Mouse (Mus musculus) gastrocnemius, adult 18-20 months (tissue): Measurements from ENCODE around the gene Slc25a22. TPM values are rescaled to one million over a fixed set of nuclear protein-coding genes. Genes with fewer than 3 reads are reported as not detected.

Experiments used
- DNase-seq: peaks from one replicate; pipeline ENCODE4 v3.0.0; 2021; ENCODE audit warnings: low spot score
- long read RNA-seq, 2 experiments: library from polyadenylated mRNA; stranded (forward); transcript quantifications; one replicate each; pipeline ENCODE4 v2.0.0; 2021
- total RNA-seq, 2 experiments: library from RNA; stranded (reverse); gene quantifications; 2 replicates each; pipeline ENCODE4 v1.2.3; 2021

Slc25a22 gene
- total RNA-seq, result 10 to 100 TPM; 18.2 to 21.3 TPM
- long read RNA-seq, experiment 1, full-length matches to known transcripts, result 3 of 11 reads
- long read RNA-seq, experiment 1, partial matches to known transcripts, result 2 of 11 reads
- long read RNA-seq, experiment 1, other reads (novel, unspliced or antisense), result 6 of 11 reads
- long read RNA-seq, experiment 2, full-length matches to known transcripts, result 1 of 7 reads
- long read RNA-seq, experiment 2, partial matches to known transcripts, result 0 of 7 reads
- long read RNA-seq, experiment 2, other reads (novel, unspliced or antisense), result 6 of 7 reads

DNA sequence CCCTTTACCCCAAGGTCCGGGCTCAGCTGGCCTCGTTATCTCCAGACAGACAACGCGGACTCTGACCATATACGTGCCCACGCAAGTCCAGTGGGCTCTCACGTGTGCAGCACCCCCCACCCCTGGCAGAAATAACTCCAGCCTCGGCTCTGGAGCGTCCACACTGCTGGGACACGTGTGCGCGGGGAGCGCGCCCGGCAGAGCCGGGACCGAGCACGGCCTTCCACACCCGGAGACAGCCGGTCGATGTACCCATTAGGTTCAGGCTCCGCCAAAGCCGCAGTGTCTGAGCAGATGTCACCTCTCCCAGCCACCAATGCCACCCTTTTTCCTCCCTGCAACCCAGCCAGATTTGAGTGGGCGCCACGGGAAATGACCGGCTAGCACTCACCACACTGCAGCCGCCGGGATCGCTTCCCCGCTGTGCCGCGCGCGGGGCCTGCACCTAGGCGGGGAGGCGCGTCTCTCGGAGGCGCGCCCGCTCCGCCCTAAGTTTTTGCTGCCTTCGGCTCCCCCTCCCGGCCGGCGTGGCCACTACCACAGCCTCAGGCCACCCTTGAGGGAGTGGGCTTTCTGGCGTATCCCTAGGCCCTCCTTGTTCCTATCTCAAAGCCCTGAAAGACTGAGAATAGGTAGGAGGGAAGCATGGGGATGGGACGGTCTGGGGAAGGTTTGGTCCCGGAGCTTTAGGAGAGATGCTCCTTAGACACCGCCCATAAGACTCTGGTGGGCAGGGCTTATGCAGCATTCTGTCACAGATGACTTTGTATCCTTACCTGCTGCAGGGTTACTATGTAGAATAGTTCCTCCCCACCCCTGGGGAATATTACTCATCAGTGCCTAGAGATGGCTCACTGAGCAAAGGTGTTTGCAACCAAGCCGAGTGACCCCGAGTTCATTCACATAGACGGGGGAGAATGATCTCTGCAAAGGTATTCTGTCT lies at the start of gene Slc25a22:
Gene Slc25a22, minus strand, starts transcription at position 715 of the 943 bp plus-strand sequence.
- DNase-seq, result peak; percentile 79

GRCm38 (mm10) chr7:141487141-141487540 lies 49.4 kb upstream of the Slc25a22 start:
- DNase-seq, result no peak

DNA sequence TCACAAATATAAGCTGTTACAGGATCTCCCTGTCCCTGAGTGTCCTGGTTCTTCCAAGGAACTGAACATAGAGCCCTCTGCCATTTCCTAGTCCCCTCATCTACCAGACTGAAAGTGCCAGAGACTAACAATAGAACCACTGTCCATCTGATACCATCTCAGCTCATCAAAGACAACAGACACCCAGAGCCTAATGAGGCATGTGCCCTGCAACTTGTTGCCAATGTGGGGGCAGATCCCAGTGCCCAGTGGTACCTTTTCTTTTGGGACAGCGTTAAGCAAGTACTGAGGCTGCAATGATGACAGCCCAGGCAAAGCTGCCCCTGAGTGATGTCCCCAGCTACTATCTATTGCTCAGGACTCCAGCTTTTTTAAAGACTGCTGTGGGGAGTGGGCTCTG lies 48.5 kb upstream of the Slc25a22 start:
- no peak for DNase-seq

DNA sequence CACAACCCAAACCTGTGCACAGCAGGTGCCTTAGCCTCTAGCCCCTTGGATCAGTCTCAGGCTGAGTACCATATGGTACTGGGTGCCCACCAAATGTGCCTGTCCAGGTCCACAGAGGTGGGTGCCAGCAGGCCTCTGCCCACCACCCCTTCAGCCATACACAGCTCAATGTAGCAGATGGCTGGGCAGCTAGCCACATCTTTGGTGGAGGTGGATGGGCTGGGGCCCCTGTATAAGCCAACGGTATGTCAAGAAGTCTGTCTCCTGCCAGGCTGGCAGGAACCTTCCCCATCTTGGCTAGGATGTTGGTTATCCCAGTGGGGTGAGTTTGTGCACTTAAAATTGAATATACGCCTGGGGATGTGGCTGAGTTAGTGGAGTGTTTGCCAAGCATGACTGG lies 47.9 kb upstream of the Slc25a22 start:
- no peak for DNase-seq

- DNase-seq, result no peak
Measured at GRCm38 (mm10) chr7:141485186-141485585, 47.5 kb upstream of the Slc25a22 start.

GRCm38 (mm10) chr7:141484186-141485120 lies 46.8 kb upstream of the Slc25a22 start:
- DNase-seq, result no peak

DNA sequence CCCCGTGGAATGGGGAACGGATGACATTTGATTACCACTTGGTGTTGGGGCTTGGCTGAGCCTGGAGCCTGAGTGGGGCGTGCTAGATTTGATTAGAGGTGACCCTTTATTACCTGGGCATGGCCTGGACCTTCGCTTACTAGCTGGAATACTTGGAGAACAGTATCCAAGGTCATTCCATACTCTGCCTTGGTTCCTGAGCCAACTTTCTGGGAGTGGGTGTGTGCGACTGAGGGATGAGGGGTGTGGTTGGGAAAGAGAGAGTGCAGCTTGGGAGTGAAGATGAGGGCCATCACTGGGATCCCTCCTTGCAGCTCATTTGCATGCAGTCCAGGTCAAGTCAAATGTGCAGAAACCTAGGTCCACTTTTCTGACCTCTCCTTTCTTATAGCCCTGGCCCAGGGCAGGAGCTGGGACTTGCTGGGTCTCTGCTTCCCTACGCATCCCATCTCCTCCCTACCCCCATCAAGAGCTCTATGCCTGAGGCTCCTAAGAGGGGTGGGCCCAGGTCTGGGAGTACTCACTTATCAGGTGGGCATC lies 45.5 kb upstream of the Slc25a22 start:
- no peak for DNase-seq

GRCm38 (mm10) chr7:141482531-141483024 lies 44.9 kb upstream of the Slc25a22 start:
- no peak for DNase-seq

DNA sequence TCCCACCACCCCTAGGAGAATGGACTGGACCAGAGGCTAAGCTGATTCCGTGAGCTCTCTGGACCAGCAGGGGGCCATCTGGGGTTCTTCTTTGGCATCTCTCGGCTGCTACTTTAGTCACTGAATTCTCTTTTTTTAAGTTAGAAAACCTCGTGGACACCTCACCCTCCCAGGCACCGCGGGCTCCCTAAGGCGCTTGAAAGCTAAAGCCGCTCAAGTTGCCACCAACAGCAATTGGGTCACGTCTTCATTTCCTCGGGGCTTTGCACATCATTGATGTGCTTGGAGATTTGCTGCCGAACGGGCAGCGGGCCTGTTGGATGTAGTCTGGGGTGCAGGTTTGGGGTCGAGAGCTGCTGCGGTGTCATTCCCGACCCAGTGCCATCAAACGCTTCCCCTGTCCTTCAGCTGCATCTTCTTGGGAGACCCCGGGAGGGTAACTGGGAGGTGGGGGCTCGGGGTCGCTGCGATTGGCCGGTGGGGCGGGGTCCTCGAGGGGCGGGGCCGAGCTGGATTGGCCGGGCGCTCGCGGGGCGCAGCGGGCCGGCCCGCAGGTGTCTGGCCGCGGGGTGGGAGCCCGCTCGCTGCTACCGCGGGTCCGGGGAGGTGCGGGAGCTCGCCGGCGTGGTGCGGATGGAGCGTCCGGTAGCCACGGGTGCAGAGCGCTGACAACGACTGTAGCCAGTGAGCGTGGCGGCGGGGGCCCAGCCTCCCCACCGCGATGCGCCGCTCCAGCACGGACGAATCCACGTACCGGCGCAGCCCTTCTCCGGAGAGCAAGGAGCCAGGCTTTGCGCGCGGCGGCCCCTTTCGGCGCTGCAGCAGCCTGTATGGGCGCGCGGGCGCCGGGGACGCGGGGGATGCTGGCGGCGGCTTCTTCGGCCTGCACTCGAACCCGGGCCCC lies 44.1 kb upstream of the Slc25a22 start:
- peak; percentile 41 for DNase-seq

- DNase-seq, result peak; percentile 71
Measured at GRCm38 (mm10) chr7:141480842-141481497, 43.3 kb upstream of the Slc25a22 start.

DNA sequence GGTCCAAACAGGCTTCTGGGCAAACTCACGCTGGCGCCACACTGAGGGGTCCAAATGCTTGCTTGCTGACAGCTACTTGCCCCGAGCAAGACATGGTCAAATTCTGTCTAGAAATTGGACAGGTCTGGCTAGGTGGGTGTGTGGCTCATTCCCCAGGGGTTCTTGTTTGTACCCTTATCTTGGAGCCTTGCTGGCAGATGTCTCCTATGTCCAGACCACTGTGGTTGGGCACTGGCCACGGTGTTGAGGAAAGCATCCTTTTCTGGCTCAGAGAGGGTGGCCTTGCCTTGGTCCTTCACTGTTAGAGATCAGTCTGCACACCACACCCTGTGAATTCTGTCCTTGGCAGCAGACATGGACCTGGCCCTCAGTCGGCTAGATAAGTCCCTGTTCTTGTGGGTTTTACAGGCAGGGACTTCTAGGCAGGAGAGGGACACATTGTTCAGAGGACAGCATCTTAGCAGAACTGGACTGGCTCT lies 40.6 kb upstream of the Slc25a22 start:
- peak; percentile 28 for DNase-seq

DNA sequence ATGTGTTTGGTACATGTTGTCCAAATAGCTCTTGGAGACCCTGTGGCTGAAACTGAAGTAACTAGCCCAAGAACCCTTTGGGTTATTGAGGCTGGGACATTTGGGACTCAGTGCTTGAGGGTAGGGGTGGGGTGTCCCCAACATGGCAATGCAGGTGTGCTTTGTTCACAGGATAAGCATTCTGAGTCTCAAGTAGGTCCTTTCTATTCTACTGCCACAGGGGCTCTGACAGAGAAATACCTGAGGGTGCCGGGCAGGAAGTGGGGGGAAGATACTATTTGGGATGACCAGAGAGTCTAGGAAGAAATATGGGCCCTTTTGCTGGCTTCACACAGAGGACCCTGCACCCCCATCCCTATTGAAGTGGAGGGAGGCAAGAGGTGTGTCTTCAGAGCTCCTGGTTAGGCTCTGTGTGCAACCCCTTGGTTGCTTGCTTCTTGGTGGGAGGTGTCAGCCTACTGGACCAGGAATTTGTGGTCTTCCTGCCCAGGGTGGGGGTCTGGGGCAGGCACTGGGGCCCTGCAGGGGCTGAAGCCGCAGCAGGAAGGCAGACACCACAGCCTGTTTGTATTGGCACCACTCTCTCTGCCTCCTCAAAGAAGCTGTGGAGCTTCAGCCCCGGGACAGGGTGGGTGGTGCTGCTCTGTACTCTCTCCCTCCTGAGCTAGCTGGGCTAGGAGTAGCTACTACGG lies 40.0 kb upstream of the Slc25a22 start:
- DNase-seq, result no peak

GRCm38 (mm10) chr7:141476981-141477370 lies 39.3 kb upstream of the Slc25a22 start:
- no peak for DNase-seq

GRCm38 (mm10) chr7:141476226-141476980 lies 38.7 kb upstream of the Slc25a22 start:
- peak; percentile 82 for DNase-seq

DNA sequence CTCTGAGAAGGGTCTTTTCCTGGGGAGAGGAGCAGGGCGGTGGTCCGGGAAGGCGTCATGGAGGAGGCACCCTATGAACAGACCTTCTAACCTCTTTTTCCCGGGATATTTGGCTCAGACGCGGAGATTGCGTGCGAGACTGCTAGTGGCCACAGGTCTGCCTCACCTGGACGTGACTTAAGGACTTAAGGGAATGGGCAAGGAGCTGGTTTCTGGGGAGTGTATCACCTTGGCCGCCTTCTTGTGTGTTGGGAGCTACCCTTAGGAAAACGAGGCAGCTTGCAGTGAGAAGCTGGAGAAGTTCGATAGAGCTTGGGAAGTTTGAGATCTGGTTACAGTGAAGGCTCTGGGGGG lies 38.1 kb upstream of the Slc25a22 start:
- DNase-seq, result no peak

DNA sequence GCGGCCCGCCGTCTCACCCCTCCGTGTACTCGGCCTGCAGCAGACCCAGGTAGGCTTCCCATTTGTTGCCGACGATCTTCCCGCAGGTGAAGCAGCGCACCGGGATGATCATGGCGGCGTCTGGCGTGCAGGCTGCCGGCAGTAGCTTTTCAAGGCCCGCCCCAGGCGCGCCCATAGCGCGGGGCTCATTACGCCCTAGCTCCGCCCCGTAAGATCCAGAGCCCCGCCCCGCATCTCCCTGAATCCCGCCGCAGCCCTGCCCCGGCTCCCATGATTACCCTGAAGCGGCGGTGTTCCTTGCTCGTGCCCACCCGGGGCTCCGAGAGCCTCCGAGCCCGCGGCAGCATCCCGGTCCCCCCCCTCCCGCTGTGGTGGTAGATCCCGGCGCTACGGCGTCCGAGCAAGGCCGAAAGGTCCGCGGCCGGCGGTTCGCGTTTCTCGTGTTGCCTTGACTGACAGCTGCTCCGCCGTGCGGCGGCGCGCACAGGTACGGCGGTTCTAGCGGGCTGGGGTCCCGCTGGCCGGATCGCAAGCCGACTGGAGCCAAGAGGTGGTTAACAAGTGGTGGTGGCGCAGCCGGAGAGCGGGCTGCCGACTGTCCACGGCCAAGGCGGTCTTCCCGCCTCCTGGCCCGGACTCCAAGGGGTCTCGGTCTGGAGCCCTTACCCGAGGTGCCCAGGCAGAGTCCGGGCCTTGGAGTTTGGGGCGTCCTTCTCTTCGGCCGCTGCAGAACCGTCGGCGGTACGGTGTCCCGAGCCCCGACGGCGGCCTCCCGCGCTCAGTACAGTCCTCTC lies 37.5 kb upstream of the Slc25a22 start, which contains the start of the genes Polr2l and Tspan4:
Gene Polr2l, minus strand, starts transcription at position 122 of the 794 bp plus-strand sequence.
Gene Tspan4, plus strand, starts transcription at position 230 of the 794 bp plus-strand sequence.
- peak; percentile 84 for DNase-seq

DNA sequence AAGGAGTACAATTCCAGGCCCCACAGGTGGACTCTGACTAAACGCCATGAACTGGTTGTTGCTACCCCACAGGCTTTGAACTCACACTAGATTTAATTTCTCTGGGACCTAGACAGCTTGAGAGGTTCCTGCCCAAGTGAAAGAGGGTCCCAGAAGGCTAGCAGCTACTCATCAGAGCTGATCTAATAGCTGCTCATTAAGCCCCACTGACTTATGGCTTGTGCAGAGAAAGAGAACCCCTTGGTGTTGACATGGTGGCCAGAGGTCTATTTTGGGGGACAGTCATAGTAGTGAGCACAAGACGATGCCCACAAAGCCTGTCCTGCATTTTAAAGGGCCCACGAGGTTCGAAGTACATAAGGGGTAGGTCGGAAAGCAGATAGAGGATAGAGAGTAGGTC lies 36.5 kb upstream of the Slc25a22 start:
- DNase-seq, result no peak
